Mouse (Mus musculus): ENCODE measurements around the gene Upk2.
"Not testable (repeated sequence)": the region's sequence is repeated elsewhere in the genome, so short reads cannot be mapped to it uniquely, and the experiment has no call there.

The Upk2 gene

GRCm38 (mm10) chr9:44468800-44469199 is 14.0 kb upstream of the Upk2 start:
- no peak for DNase-seq (ENCODE audit: low spot score in 2 of 2)

GRCm38 (mm10) chr9:44468224-44468623 is 13.4 kb upstream of the Upk2 start:
- no peak for DNase-seq (ENCODE audit: low spot score in 2 of 2)

GRCm38 (mm10) chr9:44461950-44462349 is 7.2 kb upstream of the Upk2 start:
- DNase-seq (ENCODE audit: low spot score in 2 of 2): no peak

- no peak for DNase-seq (ENCODE audit: low spot score in 2 of 2)
Measured at GRCm38 (mm10) chr9:44457035-44457742, 2.4 kb upstream of the Upk2 start.

GRCm38 (mm10) chr9:44454132-44454890 is 465 bp downstream of the Upk2 start:
- DNase-seq (ENCODE audit: low spot score in 2 of 2): peak; percentile 82 to 83

- DNase-seq (ENCODE audit: low spot score in 2 of 2): no peak
Measured at GRCm38 (mm10) chr9:44450387-44450786, 4.4 kb downstream of the Upk2 start.

GRCm38 (mm10) chr9:44444402-44445025 is 10.3 kb downstream of the Upk2 start:
- not testable (repeated sequence) for DNase-seq (ENCODE audit: low spot score in 2 of 2)

GRCm38 (mm10) chr9:44440961-44441360 is 13.8 kb downstream of the Upk2 start, which contains the start of gene Foxr1:
TSS of gene Foxr1 (minus strand) at chr9:44441136.
- no peak for DNase-seq (ENCODE audit: low spot score in 2 of 2)

- no peak for DNase-seq (ENCODE audit: low spot score in 2 of 2)
Measured at GRCm38 (mm10) chr9:44435747-44436146, 19.0 kb downstream of the Upk2 start.

- DNase-seq (ENCODE audit: low spot score in 2 of 2): no peak
Measured at GRCm38 (mm10) chr9:44432577-44433185, 22.1 kb downstream of the Upk2 start.

GRCm38 (mm10) chr9:44423576-44423975 is 31.2 kb downstream of the Upk2 start:
- DNase-seq (ENCODE audit: low spot score in 2 of 2): no peak

GRCm38 (mm10) chr9:44420280-44420898 is 34.4 kb downstream of the Upk2 start:
- no peak for DNase-seq (ENCODE audit: low spot score in 2 of 2)

GRCm38 (mm10) chr9:44419730-44420129 is 35.0 kb downstream of the Upk2 start:
- DNase-seq (ENCODE audit: low spot score in 2 of 2): not testable (repeated sequence)

- no peak for DNase-seq (ENCODE audit: low spot score in 2 of 2)
Measured at GRCm38 (mm10) chr9:44418519-44419385, 36.0 kb downstream of the Upk2 start, which contains the start of gene Ccdc84. TSS of gene Ccdc84 (minus strand) at chr9:44418569.

- peak; percentile 90 to 95 for DNase-seq (ENCODE audit: low spot score in 2 of 2)
Measured at GRCm38 (mm10) chr9:44417892-44418363, 36.8 kb downstream of the Upk2 start.

GRCm38 (mm10) chr9:44417156-44417891 is 37.5 kb downstream of the Upk2 start:
- no peak for DNase-seq (ENCODE audit: low spot score in 2 of 2)

- no peak for DNase-seq (ENCODE audit: low spot score in 2 of 2)
Measured at GRCm38 (mm10) chr9:44412781-44413180, 42.0 kb downstream of the Upk2 start.

GRCm38 (mm10) chr9:44412306-44412705 is 42.5 kb downstream of the Upk2 start:
- no peak for DNase-seq (ENCODE audit: low spot score in 2 of 2)

- no peak for DNase-seq (ENCODE audit: low spot score in 2 of 2)
Measured at GRCm38 (mm10) chr9:44411601-44412130, 43.1 kb downstream of the Upk2 start.

All from urinary bladder, postnatal 36 days (tissue).